Mouse (Mus musculus): ENCODE data around the gene Nudt1. TPM values are rescaled to one million over a fixed set of nuclear protein-coding genes. Genes with fewer than 3 reads are reported as not detected.

Gene Nudt1
- total and polyA plus RNA-seq, 3 experiments = 69.4 to 75.2 (median 74.6) TPM

DNA sequence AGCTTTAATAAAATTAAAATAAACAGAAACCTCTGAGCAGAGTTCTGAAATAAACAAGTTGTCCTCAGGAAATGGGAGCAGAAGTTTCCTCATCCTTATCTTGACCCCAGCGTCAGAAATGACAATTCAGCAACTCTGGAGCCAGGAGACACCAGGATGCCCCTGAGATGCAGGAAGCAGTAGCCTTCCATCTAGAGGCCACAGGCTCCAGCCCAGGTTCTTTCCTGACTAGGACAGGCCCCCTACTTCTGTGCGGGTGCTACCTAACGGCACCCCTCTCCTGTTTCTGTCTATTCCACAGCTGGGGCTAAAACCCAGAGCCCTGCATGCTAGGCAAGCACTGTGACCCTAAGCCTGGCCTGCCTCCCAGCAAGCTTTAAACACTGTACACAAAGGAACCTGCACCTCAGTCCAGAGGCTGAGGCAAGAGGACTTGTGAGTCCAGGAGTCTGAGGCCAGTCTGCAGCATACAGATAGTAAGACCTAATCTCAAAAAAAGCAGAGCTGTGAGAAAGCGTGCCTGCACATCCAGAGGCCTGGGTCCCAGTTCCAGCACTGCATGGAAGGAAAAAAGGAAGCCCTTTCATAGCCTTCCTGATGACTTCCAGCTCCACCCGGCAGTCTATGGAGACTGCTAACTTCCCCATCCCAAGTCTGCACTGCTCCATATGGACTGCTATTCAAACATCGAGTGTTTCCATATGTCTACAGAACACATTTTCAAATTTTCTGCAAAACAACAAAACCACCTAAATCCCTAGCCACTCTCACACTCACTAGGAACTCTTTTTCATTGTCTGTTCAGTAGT, 49.2 kb downstream of the Nudt1 start:
- peaks cover 7 to 72% of the 10 kb centered on the region in 2 experiments for H3K4me1 ChIP-seq (ENCODE audit: control insufficient read depth in 1 of 2, insufficient read depth in 2 of 2)
- H3K4me3 ChIP-seq (replicated peaks in 1 of 3; ENCODE audit: low read depth in 2 of 3, low read length in 2 of 3, poor library complexity in 1 of 3) = no peak overlapping the region
- H3K27ac ChIP-seq (ENCODE audit: insufficient read depth, low read depth) = no peak overlapping the region
- peaks cover 7% of the 10 kb centered on the region for H3K9me3 ChIP-seq (replicated peaks; ENCODE audit: low read length)
- no peak overlapping the region for H3K4me2 ChIP-seq (ENCODE audit: insufficient read depth, low read depth, poor library complexity, severe bottlenecking)
- dilution Hi-C loops (cut with MboI; ENCODE audit: extremely low pct_ligation_motif_present, extremely low pct_unique_long_range_greater_than_20kb, low sequenced_read_pairs) (no loop called here), in situ Hi-C loops (cut with MboI; ENCODE audit: low pct_ligation_motif_present, low pct_unique_long_range_greater_than_20kb, low sequenced_read_pairs) (no loop called here)
- no peak for TF ChIP-seq KAT2A (IDR thresholded peaks at IDR 0.05; ENCODE audit: insufficient replicate concordance, low read length)
- TF ChIP-seq E2F4 (IDR thresholded peaks at IDR 0.05; ENCODE audit: insufficient replicate concordance, low read depth, low read length) = no peak
- peaks cover 0 to 54% of the 10 kb centered on the region in 2 experiments for H3K36me3 ChIP-seq (replicated peaks in 1 of 2; ENCODE audit: control insufficient read depth in 1 of 2, insufficient read depth in 1 of 2, low read length in 1 of 2)
- H3K79me2 ChIP-seq (replicated peaks; ENCODE audit: control insufficient read depth, extremely low read depth, insufficient read depth, poor library complexity, severe bottlenecking) = 0 out of 2 replicates have a peak, but pooled peaks cover 8% of the 10 kb centered on the region
- H3K9ac ChIP-seq (ENCODE audit: insufficient read depth, low read depth) = no peak overlapping the region
- H3K27me3 ChIP-seq (replicated peaks) = no peaks in the 10 kb centered on the region
- DNase-seq (ENCODE audit: extremely low read depth) = no peak

DNA sequence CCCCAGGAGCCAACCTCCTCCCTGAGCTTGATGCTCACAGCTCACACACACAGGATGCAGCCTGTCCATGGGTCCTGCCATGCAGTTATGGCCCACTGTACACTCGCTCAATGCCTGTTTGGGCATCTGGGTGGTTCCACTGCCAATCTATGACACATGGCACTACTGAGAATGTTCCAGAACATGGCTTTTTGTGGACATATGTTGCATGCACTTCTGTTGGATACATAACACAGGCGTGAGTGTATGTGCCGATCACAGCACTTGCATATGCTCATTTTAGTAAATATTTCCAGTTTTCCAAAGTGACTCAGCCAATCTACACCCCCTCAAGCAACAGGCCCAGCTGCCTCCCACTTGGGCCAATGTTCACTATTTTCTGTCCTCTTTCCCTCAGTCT, 50.2 kb downstream of the Nudt1 start:
- no peak overlapping the region for H3K27ac ChIP-seq (ENCODE audit: insufficient read depth, low read depth)
- H3K9me3 ChIP-seq (replicated peaks; ENCODE audit: low read length) = peaks cover 7% of the 10 kb centered on the region
- H3K79me2 ChIP-seq (replicated peaks; ENCODE audit: control insufficient read depth, extremely low read depth, insufficient read depth, poor library complexity, severe bottlenecking) = 0 out of 2 replicates have a peak, but pooled peaks cover 8% of the 10 kb centered on the region
- no peak overlapping the region for H3K4me2 ChIP-seq (ENCODE audit: insufficient read depth, low read depth, poor library complexity, severe bottlenecking)
- H3K36me3 ChIP-seq (replicated peaks in 1 of 2; ENCODE audit: control insufficient read depth in 1 of 2, insufficient read depth in 1 of 2, low read length in 1 of 2) = peaks cover 0 to 45% of the 10 kb centered on the region in 2 experiments
- no peak overlapping the region for H3K9ac ChIP-seq (ENCODE audit: insufficient read depth, low read depth)
- no peak overlapping the region for H3K4me3 ChIP-seq (replicated peaks in 1 of 3; ENCODE audit: low read depth in 2 of 3, low read length in 2 of 3, poor library complexity in 1 of 3)
- no peak for DNase-seq (ENCODE audit: extremely low read depth)
- in situ Hi-C loops (cut with MboI; ENCODE audit: low pct_ligation_motif_present, low pct_unique_long_range_greater_than_20kb, low sequenced_read_pairs) (no loop called here), dilution Hi-C loops (cut with MboI; ENCODE audit: extremely low pct_ligation_motif_present, extremely low pct_unique_long_range_greater_than_20kb, low sequenced_read_pairs) (no loop called here)
- H3K27me3 ChIP-seq (replicated peaks) = no peaks in the 10 kb centered on the region
- peaks cover 7 to 72% of the 10 kb centered on the region in 2 experiments for H3K4me1 ChIP-seq (ENCODE audit: control insufficient read depth in 1 of 2, insufficient read depth in 2 of 2)
- TF ChIP-seq ETS1 (conservative IDR thresholded peaks at IDR 0.05; ENCODE audit: low read depth, low read length) (no peak), JUND (conservative IDR thresholded peaks at IDR 0.05; ENCODE audit: low read depth, low read length) (no peak), MEF2A (IDR thresholded peaks at IDR 0.05; ENCODE audit: borderline replicate concordance, low read depth, low read length) (no peak)

DNA sequence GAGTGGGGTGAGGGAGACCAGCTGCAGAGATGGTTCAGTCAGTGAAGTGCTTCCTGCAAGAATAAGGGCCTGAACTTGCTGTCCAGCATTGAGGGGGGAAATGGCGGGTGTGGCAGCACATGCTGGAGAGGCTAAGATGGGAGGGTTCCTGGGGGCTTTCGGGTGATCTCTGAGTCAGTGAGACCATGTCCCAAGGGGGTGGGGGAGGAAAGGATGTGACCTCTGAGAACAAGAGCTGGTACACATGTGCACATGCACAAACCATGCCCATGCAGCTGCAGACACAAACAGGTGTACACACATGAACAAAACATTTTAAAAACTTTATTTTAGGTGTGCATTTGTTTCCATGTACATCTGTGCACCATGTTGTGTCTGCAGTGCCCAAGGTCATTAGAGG, 52.3 kb downstream of the Nudt1 start:
- peaks cover 3% of the 10 kb centered on the region for H3K9me3 ChIP-seq (replicated peaks; ENCODE audit: low read length)
- H3K4me2 ChIP-seq (ENCODE audit: insufficient read depth, low read depth, poor library complexity, severe bottlenecking) = no peak overlapping the region
- in situ Hi-C loops (cut with MboI; ENCODE audit: low pct_ligation_motif_present, low pct_unique_long_range_greater_than_20kb, low sequenced_read_pairs) (no loop called here), dilution Hi-C loops (cut with MboI; ENCODE audit: extremely low pct_ligation_motif_present, extremely low pct_unique_long_range_greater_than_20kb, low sequenced_read_pairs) (no loop called here)
- peaks cover 7 to 79% of the 10 kb centered on the region in 2 experiments for H3K4me1 ChIP-seq (ENCODE audit: control insufficient read depth in 1 of 2, insufficient read depth in 2 of 2)
- no peak overlapping the region for H3K27ac ChIP-seq (ENCODE audit: insufficient read depth, low read depth)
- DNase-seq (ENCODE audit: extremely low read depth) = no peak
- peaks cover 0 to 37% of the 10 kb centered on the region in 2 experiments for H3K36me3 ChIP-seq (replicated peaks in 1 of 2; ENCODE audit: control insufficient read depth in 1 of 2, insufficient read depth in 1 of 2, low read length in 1 of 2)
- no peak overlapping the region for H3K9ac ChIP-seq (ENCODE audit: insufficient read depth, low read depth)
- H3K27me3 ChIP-seq (replicated peaks) = no peaks in the 10 kb centered on the region
- TF ChIP-seq USF1 (IDR thresholded peaks at IDR 0.05; ENCODE audit: low read depth, low read length) (no peak), HCFC1 (IDR thresholded peaks at IDR 0.05; ENCODE audit: low read depth, low read length) (no peak), POLR2AphosphoS2 (IDR thresholded peaks at IDR 0.05; ENCODE audit: low read depth, low read length) (no peak), ELF1 (IDR thresholded peaks at IDR 0.05; ENCODE audit: low read depth, low read length) (no peak), MEF2A (IDR thresholded peaks at IDR 0.05; ENCODE audit: borderline replicate concordance, low read depth, low read length) (no peak), NRF1 (IDR thresholded peaks at IDR 0.05; ENCODE audit: low read depth, low read length) (no peak), ETS1 (conservative IDR thresholded peaks at IDR 0.05; ENCODE audit: low read depth, low read length) (no peak), CHD1 (IDR thresholded peaks at IDR 0.05; ENCODE audit: low read depth, low read length) (no peak), CTCF (conservative IDR thresholded peaks at IDR 0.05 in 1 of 2, IDR thresholded peaks at IDR 0.05 in 1 of 2; ENCODE audit: low read depth in 2 of 2, low read length in 2 of 2) (no peak), MAX (IDR thresholded peaks at IDR 0.05; ENCODE audit: low read length) (no peak), MAFK (IDR thresholded peaks at IDR 0.05; ENCODE audit: insufficient replicate concordance, low read length) (no peak), POLR2A (IDR thresholded peaks at IDR 0.05; ENCODE audit: low read depth, low read length) (no peak), UBTF (IDR thresholded peaks at IDR 0.05; ENCODE audit: low read depth, low read length) (no peak), PAX5 (IDR thresholded peaks at IDR 0.05; ENCODE audit: low read length) (no peak), CHD2 (IDR thresholded peaks at IDR 0.05; ENCODE audit: low read length) (no peak), ZNF384 (IDR thresholded peaks at IDR 0.05; ENCODE audit: low read depth, low read length) (no peak), RAD21 (IDR thresholded peaks at IDR 0.05; ENCODE audit: low read depth, low read length) (no peak)
- 0 out of 2 replicates have a peak, but pooled peaks cover 6% of the 10 kb centered on the region for H3K79me2 ChIP-seq (replicated peaks; ENCODE audit: control insufficient read depth, extremely low read depth, insufficient read depth, poor library complexity, severe bottlenecking)
- H3K4me3 ChIP-seq (replicated peaks in 1 of 3; ENCODE audit: low read depth in 2 of 3, low read length in 2 of 3, poor library complexity in 1 of 3) = no peak overlapping the region

All from CH12.LX (cell line).